Mouse (Mus musculus) megakaryocyte, embryonic 14.5 days (primary cell): ENCODE measurements at regions not wholly inside any gene's neighbourhood (a gene's known extent, or its start where the extent isn't known, plus 50 kb on each side); places are given as distances from the start of the nearest gene placed in this dataset.

Experiments used
- FLI1 ChIP-seq: IDR thresholded peaks from 2 replicates; pipeline ENCODE4 v1.6.1; 2012; ENCODE audit warnings: low read length, inconsistent platforms, mixed read lengths
- GATA1 ChIP-seq: IDR thresholded peaks from 3 replicates; pipeline ENCODE4 v1.6.1; 2012; ENCODE audit warnings: mixed read lengths, low read length, inconsistent platforms, borderline replicate concordance

DNA sequence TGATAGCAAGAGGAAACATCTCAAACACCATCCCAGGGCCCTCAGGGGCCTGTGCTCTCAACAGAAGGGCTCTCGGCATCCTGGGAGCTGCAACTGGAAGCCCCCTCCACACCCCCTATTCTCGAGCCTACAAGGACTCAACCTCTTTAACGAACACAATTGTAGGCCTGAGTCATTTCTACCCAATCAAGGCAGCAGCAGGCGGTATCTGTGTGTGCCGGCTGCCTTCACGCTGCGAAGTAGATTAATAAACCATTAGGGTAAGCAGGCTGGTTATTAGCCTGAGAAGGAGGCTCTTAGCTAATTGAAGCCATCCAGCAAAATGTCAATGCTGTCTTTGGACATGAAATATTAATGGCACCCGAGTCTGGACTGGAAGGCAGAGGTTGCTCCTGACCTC, 61.7 kb upstream of the Ppp1r26 start:
- TF ChIP-seq GATA1 (no peak), FLI1 (no peak)
